Mouse (Mus musculus): ENCODE measurements around the gene Pctp.

Pctp gene

GRCm38 (mm10) chr11:89977746-89978352 lies 24.8 kb downstream of the Pctp start:
- no peak for DNase-seq (ENCODE audit: low spot score)

- no peak for DNase-seq (ENCODE audit: low spot score)
Observed at GRCm38 (mm10) chr11:89976361-89976760, 26.3 kb downstream of the Pctp start.

- no peak for DNase-seq (ENCODE audit: low spot score)
Observed at GRCm38 (mm10) chr11:89971296-89971695, 31.4 kb downstream of the Pctp start.

- DNase-seq (ENCODE audit: low spot score) = no peak
Observed at GRCm38 (mm10) chr11:89970726-89971125, 32.0 kb downstream of the Pctp start.

- DNase-seq (ENCODE audit: low spot score) = no peak
Observed at GRCm38 (mm10) chr11:89969131-89969530, 33.6 kb downstream of the Pctp start.

GRCm38 (mm10) chr11:89950691-89951270 lies 51.9 kb downstream of the Pctp start:
- DNase-seq (ENCODE audit: low spot score) = no peak

- DNase-seq (ENCODE audit: low spot score) = no peak
Observed at GRCm38 (mm10) chr11:89947806-89948205, 54.9 kb downstream of the Pctp start.

GRCm38 (mm10) chr11:89945159-89945558 lies 57.5 kb downstream of the Pctp start:
- DNase-seq (ENCODE audit: low spot score) = no peak

- no peak for DNase-seq (ENCODE audit: low spot score)
Observed at GRCm38 (mm10) chr11:89937241-89937640, 65.5 kb downstream of the Pctp start.

All from c-Kit-positive CD71-positive TER-119-positive erythroid progenitor cells, embryonic 14.5 days (primary cell).